Mouse (Mus musculus) megakaryocyte, embryonic 14.5 days (primary cell): ENCODE measurements around the gene Lypd3.

ENCODE experiments used
- FLI1 ChIP-seq: IDR thresholded peaks from 2 replicates; pipeline ENCODE4 v1.6.1; 2012; ENCODE audit warnings: low read length, inconsistent platforms, mixed read lengths
- GATA1 ChIP-seq: IDR thresholded peaks from 3 replicates; pipeline ENCODE4 v1.6.1; 2012; ENCODE audit warnings: mixed read lengths, low read length, inconsistent platforms, borderline replicate concordance

DNA sequence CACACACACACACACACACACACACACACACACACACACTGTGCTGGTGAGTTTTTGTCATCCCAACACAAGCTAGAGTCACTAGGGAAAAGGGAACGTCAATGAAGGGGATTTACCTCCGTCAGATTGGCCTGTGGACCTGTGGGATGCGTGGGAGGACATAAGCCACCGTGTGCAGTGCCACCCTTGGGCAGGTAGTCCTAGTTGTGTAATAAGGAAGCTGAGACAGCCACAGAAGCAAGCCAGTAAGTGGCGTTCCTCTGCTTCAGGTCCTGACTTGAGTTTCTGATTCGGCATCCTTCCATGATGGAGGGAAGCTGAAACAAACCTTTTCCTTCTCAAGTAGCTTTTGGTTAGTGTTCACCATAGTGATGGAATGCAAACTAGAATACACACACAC lies 8.1 kb downstream of the Lypd3 start:
- TF ChIP-seq FLI1 (no peak), GATA1 (no peak)
